Mouse (Mus musculus): ENCODE results near the gene Siae. TPM values are rescaled to one million over a fixed set of nuclear protein-coding genes. Genes with fewer than 3 reads are reported as not detected.

Gene Siae
- polyA plus RNA-seq, 1 experiment: not detected

DNA sequence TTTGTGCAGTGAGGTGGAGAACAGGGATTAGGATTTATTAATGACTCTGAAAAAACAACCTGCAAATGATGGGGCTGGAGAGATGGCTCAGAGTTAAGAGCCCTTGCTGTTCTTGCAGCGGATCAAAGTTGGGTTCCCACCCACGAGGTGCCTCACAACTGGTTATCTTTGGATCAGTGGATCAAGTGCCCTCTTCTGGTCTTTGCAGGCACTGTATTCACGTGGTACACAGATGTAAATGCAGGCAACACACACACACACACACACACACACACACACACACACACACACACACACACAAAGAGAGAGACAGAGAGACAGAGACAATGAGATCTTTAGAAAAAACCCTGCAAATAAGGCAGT, 132.4 kb downstream of the Siae start:
- Histone ChIP-seq H3K27ac (ENCODE audit: insufficient read depth, low read depth, low read length) (no peak overlapping the region), H3K4me1 (ENCODE audit: control insufficient read depth, insufficient read depth, low read length) (no peaks in the 10 kb centered on the region), H3K4me3 (ENCODE audit: insufficient read depth, low read depth, low read length) (no peak overlapping the region)
- TF ChIP-seq CTCF (IDR thresholded peaks at IDR 0.05; ENCODE audit: insufficient read depth, low read depth, low read length) (no peak), POLR2A (IDR thresholded peaks at IDR 0.05; ENCODE audit: insufficient read depth, low read depth, low read length) (no peak)
- 30% methylated on average over 3 of the region's 3 CpGs for WGBS

DNA sequence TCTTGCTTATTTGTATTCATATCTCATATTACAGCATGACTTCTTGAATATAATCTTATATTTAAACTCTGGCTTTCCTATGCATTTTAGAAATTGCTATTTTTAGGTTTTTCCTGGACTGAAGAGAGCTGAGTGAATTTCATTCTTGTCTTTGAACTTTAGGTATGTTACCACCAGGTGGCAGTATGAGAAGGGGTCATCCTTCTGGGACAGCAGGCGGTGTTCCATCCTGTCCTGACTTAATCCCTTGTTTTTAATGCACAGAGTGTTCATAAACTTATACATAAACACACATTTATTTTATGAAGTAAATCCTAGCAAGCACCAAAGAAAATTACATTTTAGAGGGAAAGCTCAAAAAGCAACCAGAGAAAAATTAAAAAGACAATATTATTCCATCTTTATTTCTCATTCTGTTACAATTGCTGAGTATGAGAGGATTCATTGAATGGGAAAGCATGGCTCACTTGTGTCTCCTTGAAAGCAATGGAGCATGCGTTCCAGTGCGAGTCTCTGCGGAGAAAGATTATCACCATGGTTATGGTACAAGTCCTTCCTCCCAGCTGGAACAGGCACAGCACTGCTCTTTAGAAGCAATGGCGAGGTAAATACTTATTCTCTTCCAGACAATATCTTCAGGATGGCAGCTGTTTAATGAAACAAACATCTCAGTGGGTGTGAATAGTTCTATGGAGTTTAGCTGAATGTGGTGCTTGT, 134.6 kb downstream of the Siae start:
- WGBS: 27% methylated on average over 5 of the region's 5 CpGs
- Histone ChIP-seq H3K4me1 (ENCODE audit: control insufficient read depth, insufficient read depth, low read length) (no peaks in the 10 kb centered on the region), H3K27ac (ENCODE audit: insufficient read depth, low read depth, low read length) (no peak overlapping the region), H3K4me3 (ENCODE audit: insufficient read depth, low read depth, low read length) (no peak overlapping the region)
- TF ChIP-seq CTCF (IDR thresholded peaks at IDR 0.05; ENCODE audit: insufficient read depth, low read depth, low read length) (no peak), POLR2A (IDR thresholded peaks at IDR 0.05; ENCODE audit: insufficient read depth, low read depth, low read length) (no peak)

Other genes with a start within 250 kb of the Siae start
- gene Ccdc15, start 207.3 kb upstream of the Siae start, polyA plus RNA-seq (2012; ENCODE audit: insufficient read depth, insufficient read length, low replicate concordance, missing spikeins): not detected in 2 replicates
- gene Hepacam, start 188.3 kb upstream of the Siae start, polyA plus RNA-seq (2012; ENCODE audit: insufficient read depth, insufficient read length, low replicate concordance, missing spikeins): not detected in 2 replicates
- gene Robo4, start 153.8 kb upstream of the Siae start, polyA plus RNA-seq (2012; ENCODE audit: insufficient read depth, insufficient read length, low replicate concordance, missing spikeins): not detected in 2 replicates
- gene Robo3, start 122.5 kb upstream of the Siae start, polyA plus RNA-seq (2012; ENCODE audit: insufficient read depth, insufficient read length, low replicate concordance, missing spikeins): not detected in 2 replicates
- not detected in 2 replicates for gene Msantd2, start 66.4 kb upstream of the Siae start, polyA plus RNA-seq (2012; ENCODE audit: insufficient read depth, insufficient read length, low replicate concordance, missing spikeins)
- gene Esam, start 27.6 kb upstream of the Siae start, polyA plus RNA-seq (2012; ENCODE audit: insufficient read depth, insufficient read length, low replicate concordance, missing spikeins): not detected in 2 replicates
- gene Vsig2, start 16.4 kb upstream of the Siae start, polyA plus RNA-seq (2012; ENCODE audit: insufficient read depth, insufficient read length, low replicate concordance, missing spikeins): not detected in 2 replicates
- gene Nrgn, start 2.8 kb upstream of the Siae start, polyA plus RNA-seq (2012; ENCODE audit: insufficient read depth, insufficient read length, low replicate concordance, missing spikeins): 523 TPM in 1 of 2 replicates, not detected in the other
- gene Spa17, start 58.0 kb downstream of the Siae start, polyA plus RNA-seq (2012; ENCODE audit: insufficient read depth, insufficient read length, low replicate concordance, missing spikeins): not detected in 2 replicates
- not detected in 2 replicates for gene Tbrg1, start 101.6 kb downstream of the Siae start, polyA plus RNA-seq (2012; ENCODE audit: insufficient read depth, insufficient read length, low replicate concordance, missing spikeins)
- not detected in 2 replicates for gene Panx3, start 113.5 kb downstream of the Siae start, polyA plus RNA-seq (2012; ENCODE audit: insufficient read depth, insufficient read length, low replicate concordance, missing spikeins)
- not detected in 2 replicates for gene Olfr160, start 160.6 kb downstream of the Siae start, polyA plus RNA-seq (2012; ENCODE audit: insufficient read depth, insufficient read length, low replicate concordance, missing spikeins)
- gene Olfr874, start 189.4 kb downstream of the Siae start, polyA plus RNA-seq (2012; ENCODE audit: insufficient read depth, insufficient read length, low replicate concordance, missing spikeins): not detected in 2 replicates
- gene Olfr875, start 216.2 kb downstream of the Siae start, polyA plus RNA-seq (2012; ENCODE audit: insufficient read depth, insufficient read length, low replicate concordance, missing spikeins): not detected in 2 replicates
- not detected in 2 replicates for gene Olfr876, start 247.3 kb downstream of the Siae start, polyA plus RNA-seq (2012; ENCODE audit: insufficient read depth, insufficient read length, low replicate concordance, missing spikeins)